Mouse (Mus musculus) embryonic stem cell, embryonic (primary cell): Measurements from ENCODE around the gene Ahnak.

Source experiments
- CTCF ChIA-PET, 4 experiments: fragments of 300-600 bp in 2 of 4; fragments of 350-600 bp in 2 of 4; sonication (Branson Sonifier 250); formaldehyde crosslinking; loops; one replicate each; lab custom pipeline; 2022; ENCODE audit warnings: inconsistent platforms in 2 of 4; lab: Charles Lee
- POLR2A ChIA-PET, 4 experiments: fragments of 300-600 bp in 2 of 4; fragments of 350-600 bp in 2 of 4; sonication (Branson Sonifier 250); formaldehyde crosslinking; loops; one replicate each; lab custom pipeline; 2022; ENCODE audit warnings: antibody characterized with exemption in 4 of 4, inconsistent platforms in 1 of 4; lab: Charles Lee

Ahnak gene

GRCm38 (mm10) chr19:9055703-9056355, 66.7 kb downstream of the Ahnak start:
- ChIA-PET POLR2A (interaction anchor here in 2 of 4 experiments (2.5 to 7.5 kb wide), 5 partner anchors 9 to 90 kb away, joined by 11 to 65 read pairs (median 15); partner anchors contain the start of gene Eef1g (in 1 of the 2)), CTCF (no interaction called here)

GRCm38 (mm10) chr19:9057679-9058078, 68.6 kb downstream of the Ahnak start:
- CTCF ChIA-PET, result interaction anchor here in 2 of 4 experiments (1.0 to 1.4 kb wide), 2 partner anchors 8 to 339 kb away, joined by 3 read pairs; no protein-coding TSS in a partner anchor
- POLR2A ChIA-PET, result interaction anchor here (0.7 to 11.6 kb wide), 24 partner anchors 9 to 238 kb away, joined by 3 to 188 read pairs (median 6); partner anchors contain the start of genes Eef1g (in 2 of the 4), Ttc9c (in 1 of the 4) and Ubxn1 (in 1 of the 4)

GRCm38 (mm10) chr19:9058331-9058884, 69.3 kb downstream of the Ahnak start:
- POLR2A ChIA-PET, result interaction anchor here (0.7 to 11.6 kb wide), 34 partner anchors 8 to 239 kb away, joined by 3 to 188 read pairs (median 4); partner anchors contain the start of genes 1810009A15Rik (in 2 of the 4), Ahnak (in 2 of the 4), Eef1g (in 2 of the 4) and Gm49416 (in 2 of the 4)
- CTCF ChIA-PET, result interaction anchor here in 1 of 4 experiments (1.0 kb wide), 1 partner anchor 340 kb away, joined by 3 read pairs; no protein-coding TSS in a partner anchor

- ChIA-PET POLR2A (interaction anchor here in 3 of 4 experiments (0.8 to 11.6 kb wide), 25 partner anchors 9 to 170 kb away, joined by 3 to 188 read pairs (median 7); partner anchors contain the start of genes 1810009A15Rik (in 2 of the 3), Ahnak (in 2 of the 3), Gm49416 (in 2 of the 3) and Eef1g (in 1 of the 3)), CTCF (interaction anchor here in 1 of 4 experiments (0.5 kb wide), 1 partner anchor 206 kb away, joined by 3 read pairs; no protein-coding TSS in a partner anchor)
These were observed 69.9 kb downstream of the Ahnak start for GRCm38 (mm10) chr19:9058944-9059343.

- POLR2A ChIA-PET, result interaction anchor here in 3 of 4 experiments (0.7 to 11.6 kb wide), 24 partner anchors 9 to 188 kb away, joined by 3 to 188 read pairs (median 6); partner anchors contain the start of genes 1810009A15Rik (in 2 of the 3), Ahnak (in 2 of the 3), Gm49416 (in 2 of the 3) and Eef1g (in 1 of the 3)
These were observed 70.3 kb downstream of the Ahnak start for GRCm38 (mm10) chr19:9059391-9059790.

GRCm38 (mm10) chr19:9060103-9060502, 71.0 kb downstream of the Ahnak start:
- ChIA-PET CTCF (no interaction called here), POLR2A (interaction anchor here in 3 of 4 experiments (0.7 to 11.6 kb wide), 20 partner anchors 10 to 189 kb away, joined by 3 to 188 read pairs (median 6); partner anchors contain the start of genes 1810009A15Rik (in 1 of the 3), Eef1g (in 1 of the 3), Ganab (in 1 of the 3) and Gm49416 (in 1 of the 3))

More at GRCm38 (mm10) chr19:9059391-9059790, 70.3 kb downstream of the Ahnak start:
- CTCF ChIA-PET, result interaction anchor here in 1 of 4 experiments (0.5 kb wide), 1 partner anchor 206 kb away, joined by 3 read pairs; no protein-coding TSS in a partner anchor

- POLR2A ChIA-PET, result interaction anchor here in 3 of 4 experiments (0.5 to 11.6 kb wide), 26 partner anchors 8 to 338 kb away, joined by 3 to 188 read pairs (median 6); partner anchors contain the start of genes Ahnak (in 1 of the 3), Eef1g (in 1 of the 3), Hnrnpul2 (in 1 of the 3) and Slc3a2 (in 1 of the 3)
These were observed 72.3 kb downstream of the Ahnak start for GRCm38 (mm10) chr19:9061221-9061893.

GRCm38 (mm10) chr19:9062822-9063221, 73.7 kb downstream of the Ahnak start:
- ChIA-PET CTCF (interaction anchor here in 1 of 4 experiments (0.6 to 0.8 kb wide), 2 partner anchors 41 to 70 kb away, joined by 7 to 9 read pairs; no protein-coding TSS in a partner anchor), POLR2A (interaction anchor here in 2 of 4 experiments (0.6 to 11.6 kb wide), 7 partner anchors 10 to 192 kb away, joined by 3 to 188 read pairs (median 6); partner anchors contain the start of gene Ubxn1 (in 1 of the 2))

More at GRCm38 (mm10) chr19:9061221-9061893, 72.3 kb downstream of the Ahnak start:
- CTCF ChIA-PET, result interaction anchor here in 1 of 4 experiments (0.7 kb wide), 1 partner anchor 21 kb away, joined by 3 read pairs; no protein-coding TSS in a partner anchor

- CTCF ChIA-PET, result interaction anchor here in 2 of 4 experiments (0.8 to 0.9 kb wide), 3 partner anchors 19 to 71 kb away, joined by 3 to 9 read pairs (median 4); no protein-coding TSS in a partner anchor
These were observed 74.7 kb downstream of the Ahnak start for GRCm38 (mm10) chr19:9063831-9064230.

GRCm38 (mm10) chr19:9065621-9066561, 76.8 kb downstream of the Ahnak start:
- POLR2A ChIA-PET, result interaction anchor here (0.5 to 11.6 kb wide), 41 partner anchors 7 to 343 kb away, joined by 3 to 188 read pairs (median 5); partner anchors contain the start of genes 1810009A15Rik (in 2 of the 4), Gm49416 (in 2 of the 4), Slc3a2 (in 2 of the 4) and Eef1g (in 1 of the 4)
- CTCF ChIA-PET, result interaction anchor here in 3 of 4 experiments (0.8 to 1.5 kb wide), 5 partner anchors 9 to 76 kb away, joined by 3 to 5 read pairs (median 3); no protein-coding TSS in a partner anchor

More at GRCm38 (mm10) chr19:9063831-9064230, 74.7 kb downstream of the Ahnak start:
- POLR2A ChIA-PET, result interaction anchor here in 3 of 4 experiments (0.7 to 11.6 kb wide), 15 partner anchors 9 to 225 kb away, joined by 3 to 188 read pairs (median 3); partner anchors contain the start of genes Gng3 (in 1 of the 3) and Ubxn1 (in 1 of the 3)

- ChIA-PET CTCF (interaction anchor here in 2 of 4 experiments (1.0 to 1.1 kb wide), 2 partner anchors 74 kb away, joined by 3 to 4 read pairs; no protein-coding TSS in a partner anchor), POLR2A (interaction anchor here in 3 of 4 experiments (0.8 to 11.6 kb wide), 33 partner anchors 6 to 344 kb away, joined by 3 to 188 read pairs (median 5); partner anchors contain the start of genes 1810009A15Rik (in 2 of the 3), Gm49416 (in 2 of the 3), Ahnak (in 1 of the 3) and Nxf1 (in 1 of the 3))
These were observed 78.2 kb downstream of the Ahnak start for GRCm38 (mm10) chr19:9067292-9067691.

GRCm38 (mm10) chr19:9069687-9070307, 80.7 kb downstream of the Ahnak start:
- ChIA-PET CTCF (interaction anchor here in 1 of 4 experiments (0.9 kb wide), 1 partner anchor 77 kb away, joined by 3 read pairs; no protein-coding TSS in a partner anchor), POLR2A (interaction anchor here in 1 of 4 experiments (0.7 to 13.6 kb wide), 5 partner anchors 7 to 80 kb away, joined by 3 to 225 read pairs (median 48); partner anchors contain the start of gene Ahnak)

- CTCF ChIA-PET, result interaction anchor here in 1 of 4 experiments (0.9 kb wide), 1 partner anchor 77 kb away, joined by 3 read pairs; no protein-coding TSS in a partner anchor
- POLR2A ChIA-PET, result interaction anchor here in 2 of 4 experiments (1.3 to 13.6 kb wide), 5 partner anchors 8 to 182 kb away, joined by 3 to 225 read pairs (median 48); partner anchors contain the start of gene Ahnak (in 1 of the 2)
These were observed 81.2 kb downstream of the Ahnak start for GRCm38 (mm10) chr19:9070316-9070715.

- POLR2A ChIA-PET, result interaction anchor here in 2 of 4 experiments (0.9 to 13.6 kb wide), 10 partner anchors 9 to 183 kb away, joined by 3 to 225 read pairs (median 6); partner anchors contain the start of gene Ahnak (in 2 of the 2)
These were observed 82.5 kb downstream of the Ahnak start for GRCm38 (mm10) chr19:9071456-9072156.

More at GRCm38 (mm10) chr19:9071456-9072156, 82.5 kb downstream of the Ahnak start:
- CTCF ChIA-PET, result interaction anchor here in 1 of 4 experiments (1.0 kb wide), 1 partner anchor 74 kb away, joined by 4 read pairs; no protein-coding TSS in a partner anchor
